Mouse (Mus musculus) retina, postnatal 7 days (tissue): Measurements from ENCODE around the gene Zfp668.
A peak's percentile ranks its signal among the peaks of the same experiment; 100 is the strongest.
"Not testable (repeated sequence)": the region's sequence is repeated elsewhere in the genome, so short reads cannot be mapped to it uniquely, and the experiment has no call there.

ENCODE experiments used
- DNase-seq: peaks from one replicate; pipeline ENCODE4 v3.0.0-alpha.2; 2012; ENCODE audit warnings: low read depth, low spot score

The Zfp668 gene

GRCm38 (mm10) chr7:127876467-127877348 lies at the start of gene Zfp668:
Zfp668 (minus strand) TSS chr7:127876828.
- peak; percentile 94 for DNase-seq

GRCm38 (mm10) chr7:127926066-127926465 lies 49.4 kb upstream of the Zfp668 start:
- no peak for DNase-seq

GRCm38 (mm10) chr7:127925252-127925651 lies 48.6 kb upstream of the Zfp668 start:
- no peak for DNase-seq

- DNase-seq: no peak
Measured at GRCm38 (mm10) chr7:127923714-127924113, 47.1 kb upstream of the Zfp668 start.

- no peak for DNase-seq
Measured at GRCm38 (mm10) chr7:127922451-127923275, 46.0 kb upstream of the Zfp668 start.

GRCm38 (mm10) chr7:127921516-127921915 lies 44.9 kb upstream of the Zfp668 start:
- DNase-seq: no peak

GRCm38 (mm10) chr7:127919290-127919689 lies 42.7 kb upstream of the Zfp668 start:
- no peak for DNase-seq

- no peak for DNase-seq
Measured at GRCm38 (mm10) chr7:127918203-127918602, 41.6 kb upstream of the Zfp668 start.

GRCm38 (mm10) chr7:127915293-127915692 lies 38.7 kb upstream of the Zfp668 start:
- DNase-seq: no peak

- no peak for DNase-seq
Measured at GRCm38 (mm10) chr7:127912938-127913337, 36.3 kb upstream of the Zfp668 start.

- peak; percentile 85 for DNase-seq
Measured at GRCm38 (mm10) chr7:127912190-127912871, 35.7 kb upstream of the Zfp668 start, which contains the start of gene Kat8. Kat8 (plus strand) TSS chr7:127912516.

GRCm38 (mm10) chr7:127908656-127909055 lies 32.0 kb upstream of the Zfp668 start:
- no peak for DNase-seq

- DNase-seq: no peak
Measured at GRCm38 (mm10) chr7:127907939-127908338, 31.3 kb upstream of the Zfp668 start.

- DNase-seq: peak; percentile 52
Measured at GRCm38 (mm10) chr7:127903971-127904796, 27.6 kb upstream of the Zfp668 start, which contains the start of gene Bckdk. Bckdk (plus strand) TSS chr7:127904082.

- DNase-seq: no peak
Measured at GRCm38 (mm10) chr7:127901772-127902171, 25.1 kb upstream of the Zfp668 start.

- DNase-seq: no peak
Measured at GRCm38 (mm10) chr7:127899997-127900396, 23.4 kb upstream of the Zfp668 start.

GRCm38 (mm10) chr7:127898179-127898956 lies 21.7 kb upstream of the Zfp668 start:
- no peak for DNase-seq

GRCm38 (mm10) chr7:127897542-127897941 lies 20.9 kb upstream of the Zfp668 start:
- no peak for DNase-seq

GRCm38 (mm10) chr7:127896384-127896783 lies 19.8 kb upstream of the Zfp668 start:
- peak; percentile 49 for DNase-seq

GRCm38 (mm10) chr7:127895891-127896290 lies 19.3 kb upstream of the Zfp668 start:
- DNase-seq: not testable (repeated sequence)
